Mouse (Mus musculus): ENCODE results near the gene Sbsn. TPM values are rescaled to one million over a fixed set of nuclear protein-coding genes. Genes with fewer than 3 reads are reported as not detected.

Gene Sbsn
- polyA plus RNA-seq (2012; rRNA removed), result 94.0 and 112 TPM in 2 replicates

DNA sequence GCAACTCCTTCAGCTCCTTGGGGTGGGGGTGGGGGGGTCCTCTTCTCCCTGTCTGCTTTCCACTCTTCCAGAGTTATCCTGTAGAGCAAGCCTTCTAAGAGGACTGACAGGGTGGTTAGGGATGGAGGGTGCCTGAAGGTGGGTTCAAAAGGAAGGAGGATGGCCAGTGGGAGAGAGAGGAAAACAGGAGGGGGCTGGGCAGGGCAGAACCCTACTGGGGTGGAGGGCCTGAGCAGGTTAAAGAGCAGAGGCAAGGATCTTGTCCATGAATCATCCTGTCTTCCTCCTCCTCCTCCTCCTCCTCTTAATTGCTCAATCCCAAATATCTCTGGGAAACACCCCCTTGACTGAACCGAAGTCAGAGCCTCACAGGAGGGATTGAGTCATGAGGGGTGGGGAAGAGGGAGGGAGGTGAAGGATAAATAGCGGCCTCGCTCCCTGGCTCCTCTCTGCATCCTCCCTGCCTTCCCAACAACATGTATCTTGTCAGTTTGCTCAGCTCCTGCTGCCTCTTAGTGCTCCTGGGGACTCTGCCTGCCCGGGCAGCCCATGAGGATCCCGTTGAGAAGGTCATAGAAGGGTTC, at the start of gene Sbsn:
Sbsn (plus strand) TSS at position 386 of the 584 bp plus-strand sequence.

DNA sequence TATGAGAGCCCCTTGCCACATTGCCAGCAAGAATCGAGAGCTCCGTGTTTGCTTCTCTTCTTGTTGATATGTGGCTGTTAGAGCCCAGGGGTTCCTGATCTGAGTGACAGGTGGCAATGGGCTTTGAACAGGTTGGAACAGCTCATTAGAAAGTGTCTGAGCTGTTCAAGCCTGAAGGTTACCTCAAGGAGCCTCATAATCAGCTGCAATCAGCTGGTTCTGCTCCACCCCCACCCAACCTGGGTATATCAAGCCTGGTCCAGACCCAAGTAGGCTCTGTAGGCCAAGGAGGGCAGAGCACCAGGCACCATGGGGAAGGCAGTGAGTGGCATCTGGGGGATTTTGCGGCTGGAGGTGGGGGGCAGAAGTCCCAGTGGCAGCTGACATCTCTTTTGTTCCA, 39.3 kb upstream of the Sbsn start, which contains the start of gene Atp4a:
Atp4a (plus strand) TSS at position 268 of the 400 bp plus-strand sequence.

DNA sequence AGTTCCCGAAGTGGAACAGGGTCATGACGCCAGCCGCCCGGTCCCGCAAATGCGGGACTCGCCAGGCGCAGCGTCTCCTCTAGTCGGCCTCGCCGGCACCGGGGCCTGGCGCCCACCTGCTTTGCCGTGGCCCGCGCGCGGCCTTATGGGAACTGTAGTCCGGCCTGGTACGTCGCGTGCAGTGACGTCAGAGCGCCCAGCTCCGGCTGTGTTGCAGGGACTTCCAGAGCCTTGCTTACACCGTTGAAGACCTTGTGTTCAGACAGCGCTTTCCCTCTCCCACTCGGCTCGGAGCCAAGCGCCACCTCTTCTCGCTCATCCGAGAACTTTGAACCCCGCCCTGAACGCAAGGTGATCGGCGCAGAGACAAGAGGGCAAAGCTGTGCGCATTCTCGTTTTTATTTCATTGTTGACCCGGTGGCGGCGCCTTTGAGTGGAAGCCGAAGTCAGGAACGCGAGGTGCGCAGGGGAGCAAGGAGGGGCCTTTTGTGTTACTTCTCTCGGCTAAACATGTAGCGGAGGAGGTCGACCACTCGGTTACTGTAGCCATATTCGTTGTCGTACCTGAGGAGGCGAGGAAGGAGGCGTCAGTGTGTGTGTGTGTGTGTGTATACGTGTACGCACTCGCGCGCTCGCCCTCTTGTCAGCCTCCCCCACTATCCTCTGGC, 21.7 kb upstream of the Sbsn start, which contains the start of gene Tmem147:
Tmem147 (minus strand) TSS at position 145 of the 668 bp plus-strand sequence.

DNA sequence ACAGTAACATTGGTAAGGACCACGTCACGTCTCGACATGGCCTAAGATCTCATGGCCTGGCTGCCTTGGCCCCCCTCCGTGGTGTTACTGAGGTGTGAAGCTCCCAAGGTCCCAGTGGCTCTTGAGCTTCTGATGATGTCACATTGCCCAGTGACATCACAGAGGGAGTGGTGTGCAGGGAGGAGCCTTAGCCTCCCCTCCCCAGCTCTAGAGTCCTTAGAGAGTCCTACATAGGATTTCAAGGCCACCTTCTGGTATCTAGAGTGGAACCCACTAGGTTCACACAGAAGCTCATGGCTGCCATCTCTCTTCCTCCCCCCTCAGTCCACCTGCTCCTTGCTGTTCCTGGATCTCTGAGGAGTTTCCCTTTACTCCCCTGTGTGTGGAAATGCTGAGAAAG, 7.7 kb upstream of the Sbsn start, which contains the start of gene Gapdhs:
Gapdhs (minus strand) TSS at position 65 of the 400 bp plus-strand sequence.

DNA sequence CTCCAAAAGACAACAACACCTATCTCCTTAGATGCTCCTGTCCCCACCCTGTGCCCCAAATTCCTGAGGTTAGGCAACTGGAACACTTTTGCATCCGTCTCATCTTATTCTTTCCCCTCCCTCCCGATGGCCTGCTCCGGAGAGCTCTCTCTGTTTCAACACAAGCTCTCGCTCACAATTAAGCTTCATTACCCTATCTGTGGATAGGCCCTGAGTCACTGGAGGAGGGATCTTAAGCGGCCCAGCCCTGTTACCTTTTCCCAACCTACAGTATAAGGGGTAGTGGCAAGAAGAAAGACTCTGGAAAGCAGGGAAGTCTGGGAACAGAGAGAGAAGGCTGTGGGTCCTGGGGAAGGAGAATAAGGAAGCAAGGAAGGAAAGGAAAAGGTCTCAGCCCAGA, 12.2 kb downstream of the Sbsn start, which contains the start of gene Dmkn:
Dmkn (plus strand) TSS at position 301 of the 400 bp plus-strand sequence.

DNA sequence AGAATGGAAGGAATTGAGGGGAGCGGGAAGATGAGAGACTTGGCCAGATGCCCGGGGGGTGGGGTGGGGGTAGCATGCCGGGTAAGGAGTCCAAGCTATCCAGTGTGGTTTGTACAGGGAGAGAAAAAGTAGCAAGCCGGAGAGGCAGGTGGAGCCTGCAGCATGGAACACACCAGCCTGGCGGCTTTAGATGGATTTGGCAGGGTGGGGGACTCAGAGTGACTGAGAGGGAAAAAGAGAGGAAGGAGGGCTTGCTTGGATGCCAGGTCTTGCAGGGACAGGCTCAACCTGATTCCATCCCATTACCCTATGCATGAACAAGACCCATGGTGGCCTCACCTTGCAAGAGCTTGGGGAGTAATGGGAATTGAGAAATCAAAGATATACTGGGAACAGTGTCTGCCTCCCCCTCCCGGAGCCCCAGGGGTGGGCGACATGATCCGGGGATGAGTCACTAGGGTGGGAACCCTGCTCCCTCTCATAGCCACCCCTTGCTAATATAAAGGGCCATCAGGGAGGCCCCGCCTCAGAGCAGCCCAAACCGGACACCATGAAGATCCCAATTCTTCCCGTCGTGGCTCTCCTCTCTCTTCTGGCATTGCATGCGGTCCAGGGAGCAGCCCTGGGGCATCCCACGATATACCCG, 36.2 kb downstream of the Sbsn start, which contains the start of gene Krtdap:
Krtdap (plus strand) TSS at position 520 of the 646 bp plus-strand sequence.

Other genes with a start within 250 kb of the Sbsn start
- 4.7 and 6.1 TPM in 2 replicates for gene Arhgap33, start 216.4 kb upstream of the Sbsn start, polyA plus RNA-seq (2012; rRNA removed)
- 129 and 132 TPM in 2 replicates for gene Hspb6, start 199.3 kb upstream of the Sbsn start, polyA plus RNA-seq (2012; rRNA removed)
- gene Proser3, start 199.2 kb upstream of the Sbsn start, polyA plus RNA-seq (2012; rRNA removed), result 3.4 and 3.9 TPM in 2 replicates
- gene Lin37, start 191.6 kb upstream of the Sbsn start, polyA plus RNA-seq (2012; rRNA removed), result 14.3 and 19.7 TPM in 2 replicates
- 32.7 and 35.6 TPM in 2 replicates for gene U2af1l4, start 188.2 kb upstream of the Sbsn start, polyA plus RNA-seq (2012; rRNA removed)
- 0.66 and 0.85 TPM in 2 replicates for gene Gm49396, start 188.1 kb upstream of the Sbsn start, polyA plus RNA-seq (2012; rRNA removed)
- gene Psenen, start 187.8 kb upstream of the Sbsn start, polyA plus RNA-seq (2012; rRNA removed), result 70.1 and 76.5 TPM in 2 replicates
- gene Igflr1, start 186.0 kb upstream of the Sbsn start, polyA plus RNA-seq (2012; rRNA removed), result 4.5 and 5.3 TPM in 2 replicates
- gene Kmt2b, start 162.7 kb upstream of the Sbsn start, polyA plus RNA-seq (2012; rRNA removed), result 17.8 and 24.6 TPM in 2 replicates
- gene Zbtb32, start 152.6 kb upstream of the Sbsn start, polyA plus RNA-seq (2012; rRNA removed), result 3.6 and 4.9 TPM in 2 replicates
- gene Upk1a, start 138.6 kb upstream of the Sbsn start, polyA plus RNA-seq (2012; rRNA removed), result 4.0 TPM in 2 replicates
- 263 and 306 TPM in 2 replicates for gene Cox6b1, start 125.3 kb upstream of the Sbsn start, polyA plus RNA-seq (2012; rRNA removed)
- not detected in 2 replicates for gene Etv2, start 115.6 kb upstream of the Sbsn start, polyA plus RNA-seq (2012; rRNA removed)
- 42.7 and 58.2 TPM in 2 replicates for gene Rbm42, start 101.2 kb upstream of the Sbsn start, polyA plus RNA-seq (2012; rRNA removed)
- gene Haus5, start 86.5 kb upstream of the Sbsn start, polyA plus RNA-seq (2012; rRNA removed), result 2.2 and 4.0 TPM in 2 replicates
- gene Pmis2, start 79.9 kb upstream of the Sbsn start, polyA plus RNA-seq (2012; rRNA removed), result not detected in 2 replicates
- 18.8 and 40.8 TPM in 2 replicates for gene 2200002J24Rik, start 52.5 kb upstream of the Sbsn start, polyA plus RNA-seq (2012; rRNA removed)
- gene Atp4a, start 39.3 kb upstream of the Sbsn start, polyA plus RNA-seq (2012; rRNA removed), result 1,538 and 2,919 TPM in 2 replicates
- 111 and 145 TPM in 2 replicates for gene Tmem147, start 21.9 kb upstream of the Sbsn start, polyA plus RNA-seq (2012; rRNA removed)
- gene Gapdhs, start 7.8 kb upstream of the Sbsn start, polyA plus RNA-seq (2012; rRNA removed), result not detected in 2 replicates
- 1,147 and 1,166 TPM in 2 replicates for gene Dmkn, start 12.3 kb downstream of the Sbsn start, polyA plus RNA-seq (2012; rRNA removed)
- gene Krtdap, start 36.4 kb downstream of the Sbsn start, polyA plus RNA-seq (2012; rRNA removed), result 362 and 714 TPM in 2 replicates
- gene Ffar2, start 72.3 kb downstream of the Sbsn start, polyA plus RNA-seq (2012; rRNA removed), result 4.2 and 4.8 TPM in 2 replicates
- gene Ffar3, start 104.7 kb downstream of the Sbsn start, polyA plus RNA-seq (2012; rRNA removed), result 0.10 TPM in 1 of 2 replicates, not detected in the other
- 0.03 and 0.06 TPM in 2 replicates for gene Ffar1, start 110.1 kb downstream of the Sbsn start, polyA plus RNA-seq (2012; rRNA removed)
- gene Cd22, start 128.9 kb downstream of the Sbsn start, polyA plus RNA-seq (2012; rRNA removed), result 0.25 and 0.26 TPM in 2 replicates
- gene Mag, start 163.4 kb downstream of the Sbsn start, polyA plus RNA-seq (2012; rRNA removed), result 0.23 and 0.74 TPM in 2 replicates
- gene Hamp2, start 173.2 kb downstream of the Sbsn start, polyA plus RNA-seq (2012; rRNA removed), result 198 and 246 TPM in 2 replicates
- gene Hamp, start 192.6 kb downstream of the Sbsn start, polyA plus RNA-seq (2012; rRNA removed), result 3.0 and 4.3 TPM in 2 replicates
- 75.4 and 124 TPM in 2 replicates for gene Usf2, start 205.3 kb downstream of the Sbsn start, polyA plus RNA-seq (2012; rRNA removed)
- 247 and 370 TPM in 2 replicates for gene Lsr, start 222.0 kb downstream of the Sbsn start, polyA plus RNA-seq (2012; rRNA removed)
- 3.3 and 3.5 TPM in 2 replicates for gene Fam187b, start 222.3 kb downstream of the Sbsn start, polyA plus RNA-seq (2012; rRNA removed)